Comparison of ENCODE assay signal across 11 mouse cellular contexts in the genomic region with DNA sequence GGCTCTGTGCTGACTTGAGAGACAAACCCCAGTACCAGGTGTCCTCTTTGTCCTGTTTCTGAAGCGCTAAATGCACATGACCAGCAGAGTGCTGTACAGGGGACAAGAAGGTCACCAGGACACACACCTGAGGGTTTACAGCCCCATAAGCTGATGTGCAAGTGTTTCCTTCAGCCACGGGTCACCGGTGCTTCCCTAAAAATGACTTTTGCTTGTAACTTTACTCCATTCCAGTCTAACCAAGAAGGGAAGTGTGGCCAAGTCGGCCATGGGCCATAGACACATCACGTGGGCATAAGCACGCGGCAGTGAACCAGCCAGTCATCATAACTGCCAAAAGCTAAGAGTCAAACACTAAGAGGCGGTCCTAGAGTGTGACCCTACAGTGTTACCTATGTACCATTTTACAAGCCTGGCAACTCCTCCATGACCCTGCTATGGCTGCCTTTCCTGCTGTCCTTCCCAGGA. TPM values are rescaled to one million over a fixed set of nuclear protein-coding genes. Genes with fewer than 3 reads are reported as not detected.
A peak's percentile ranks its signal among the peaks of the same experiment; 100 is the strongest.
DNase-seq lines count a peak whose midpoint lies in the region; ATAC-seq lines count a peak whose summit lies in the region.
"Had no signal": no experiment of that assay in that cellular context is flagged by ENCODE, and none has a peak within 500 bp of the region (broad histone marks: within the 10 kb centered on the region; RNA-seq: fewer than 3 reads in every experiment).

No protein-coding gene starts in this region.

- H3K27ac ChIP-seq in lung, embryonic 16.5 days (ENCODE audit: low read length) = no peak overlapping the region
- H3K27ac ChIP-seq in kidney, embryonic 16.5 days (ENCODE audit: low read length) = no peak overlapping the region
- H3K27ac ChIP-seq: liver, embryonic 13.5 days had no signal

- H3K9me3 ChIP-seq in lung, embryonic 16.5 days (ENCODE audit: control insufficient read depth, low read length) = no peaks in the 10 kb centered on the region
- no peaks in the 10 kb centered on the region for H3K9me3 ChIP-seq in kidney, embryonic 16.5 days (ENCODE audit: low read length)
- H3K9me3 ChIP-seq: liver, embryonic 13.5 days had no signal

- ATAC-seq in lung, embryonic 16.5 days (ENCODE audit: low read depth) = 0 out of 2 replicates have a peak, but pooled peaks have one; percentile 2
- ATAC-seq in granulocyte monocyte progenitor cell, adult 5-6 weeks (replicated peaks; ENCODE audit: poor library complexity, severe bottlenecking) = 0 out of 2 replicates have a peak, but pooled peaks have one; percentile 8
- peak; percentile 26; the same call in 1 of the 2 replicates for ATAC-seq in kidney, embryonic 16.5 days (ENCODE audit: low FRiP score, low TSS enrichment)

- peaks cover 14% of the 10 kb centered on the region for H3K36me3 ChIP-seq in lung, embryonic 16.5 days (ENCODE audit: control insufficient read depth, insufficient read depth, low read length)
- peaks cover 25% of the 10 kb centered on the region for H3K36me3 ChIP-seq in kidney, embryonic 16.5 days (ENCODE audit: insufficient read depth, low read length)

- 86% methylated on average over 8 of the region's 8 CpGs for WGBS in lung, embryonic 16.5 days
- WGBS in kidney, embryonic 16.5 days = 88% methylated on average over 8 of the region's 8 CpGs

- no peak overlapping the region for H3K9ac ChIP-seq in lung, embryonic 16.5 days (ENCODE audit: low read length)
- H3K9ac ChIP-seq in kidney, embryonic 16.5 days (replicated peaks; ENCODE audit: low read length) = no peak overlapping the region
- H3K9ac ChIP-seq: liver, embryonic 13.5 days had no signal

- H3K4me1 ChIP-seq in lung, embryonic 16.5 days (replicated peaks; ENCODE audit: control insufficient read depth, insufficient read depth, low read length) = peaks cover 6% of the 10 kb centered on the region; the same call in 1 of the 2 replicates
- no peaks in the 10 kb centered on the region for H3K4me1 ChIP-seq in kidney, embryonic 16.5 days (ENCODE audit: insufficient read depth, low read length)

- no peaks in the 10 kb centered on the region for H3K27me3 ChIP-seq in lung, embryonic 16.5 days (ENCODE audit: control insufficient read depth, insufficient read depth, low read depth, low read length)
- no peaks in the 10 kb centered on the region for H3K27me3 ChIP-seq in kidney, embryonic 16.5 days (ENCODE audit: insufficient read depth, low read length)
- H3K27me3 ChIP-seq: liver, embryonic 13.5 days had no signal

- peak; percentile 58 to 67 for DNase-seq in heart, adult 18-20 months
- DNase-seq in heart, adult 11 months = no peak
- no peak for DNase-seq in lung, postnatal 14 days
- DNase-seq in retina, embryonic 14.5 days (ENCODE audit: low spot score) = no peak
- DNase-seq in cerebellum, postnatal 10 days = no peak
- DNase-seq: layer of hippocampus, adult 9-11 months had no signal

- no peak overlapping the region for H3K4me3 ChIP-seq in lung, embryonic 16.5 days (ENCODE audit: low read length)
- no peak overlapping the region for H3K4me3 ChIP-seq in kidney, embryonic 16.5 days (ENCODE audit: low read length)
- H3K4me3 ChIP-seq: liver, embryonic 13.5 days; myocyte had no signal

- H3K4me2 ChIP-seq in lung, embryonic 16.5 days (ENCODE audit: low read depth, low read length) = no peak overlapping the region
- H3K4me2 ChIP-seq in kidney, embryonic 16.5 days (replicated peaks; ENCODE audit: low read depth, low read length) = no peak overlapping the region
- H3K4me2 ChIP-seq: liver, embryonic 13.5 days had no signal

RNA-seq across cellular contexts. Expression of a gene that starts 25.3 kb away (rescaled TPM):
- 100 to 1,000 TPM; 762 to 848 TPM for total RNA-seq in heart, adult 18-20 months (2021)
- 121 and 123 TPM in 2 replicates for polyA plus RNA-seq in lung, embryonic 16.5 days (2015; fragmentation: Nextera tagmentation; extraction: Ambion mirVana)
- 57.0 and 60.6 TPM in 2 replicates for total RNA-seq in granulocyte monocyte progenitor cell, adult 5-6 weeks (2014; fragmentation: Nextera tagmentation)
- total RNA-seq in granulocyte monocyte progenitor cell, adult 5-6 weeks (2017) = 73.5 and 74.7 TPM in 2 replicates
- polyA plus RNA-seq in kidney, embryonic 16.5 days (2015; fragmentation: Nextera tagmentation; extraction: Ambion mirVana) = 132 and 150 TPM in 2 replicates

RNA-seq across cellular contexts. Expression of a gene that starts 56.4 kb away (rescaled TPM):
- total RNA-seq in heart, adult 18-20 months (2021) = 10 to 100 TPM; 31.5 to 32.9 TPM
- 1.6 and 2.7 TPM in 2 replicates for polyA plus RNA-seq in lung, embryonic 16.5 days (2015; fragmentation: Nextera tagmentation; extraction: Ambion mirVana)
- 0.06 TPM in 1 of 2 replicates, not detected in the other for total RNA-seq in granulocyte monocyte progenitor cell, adult 5-6 weeks (2014; fragmentation: Nextera tagmentation)
- 0.15 and 0.78 TPM in 2 replicates for total RNA-seq in granulocyte monocyte progenitor cell, adult 5-6 weeks (2017)
- 3.9 and 4.3 TPM in 2 replicates for polyA plus RNA-seq in kidney, embryonic 16.5 days (2015; fragmentation: Nextera tagmentation; extraction: Ambion mirVana)

Comparison
In these comparisons a context has a peak if more than half of its experiments do, and no peak if none do; other contexts are left out.
1. DNase-seq: peak in heart, adult 18-20 months (2 of 2); none in heart, adult 11 months (single experiment), lung, postnatal 14 days (single experiment), retina, embryonic 14.5 days (single experiment) and cerebellum, postnatal 10 days (0 of 2).
2. RNA of a gene that starts 25.3 kb away (total RNA-seq): 762 to 848 TPM in heart, adult 18-20 months; 57.0 to 74.7 TPM in granulocyte monocyte progenitor cell, adult 5-6 weeks; every median in the first group is over 10 times any median in the second.
3. RNA of a gene that starts 56.4 kb away (total RNA-seq): 31.5 to 32.9 TPM in heart, adult 18-20 months; 0.06 to 0.78 TPM in granulocyte monocyte progenitor cell, adult 5-6 weeks; every median in the first group is over 10 times any median in the second.
4. Peak in every context shown above with its lines, with median percentiles within 50 percentile points of each other: ATAC-seq.